Mouse (Mus musculus) liver, postnatal 0 days (tissue): ENCODE results near the gene Nsrp1. TPM values are rescaled to one million over a fixed set of nuclear protein-coding genes. Genes with fewer than 3 reads are reported as not detected.

ENCODE experiments used
- ATAC-seq: fragments of 200-750 bp; cut with Nextera tagmentation; 2 replicates; pipeline ENCODE4 v1.8.0; 2017; ENCODE audit warnings: mild to moderate bottlenecking, moderate library complexity
- DNase-seq: peaks from one replicate; pipeline ENCODE4 v3.0.0-alpha.2; 2016
- H3K27ac ChIP-seq: fragments of 300-500 bp; sonication (generic); 2 replicates; pipeline ENCODE4 v1.5.1; 2014; ENCODE audit warnings: antibody characterized with exemption, moderate library complexity, mild to moderate bottlenecking, low read depth
- H3K27me3 ChIP-seq: fragments of 300-500 bp; sonication (generic); 2 replicates; pipeline ENCODE4 v1.6.1; 2014; ENCODE audit warnings: low read length, control low read depth, mixed read lengths; ENCODE audit not compliant: insufficient read depth
- H3K36me3 ChIP-seq: fragments of 300-500 bp; sonication (generic); replicated peaks from 2 replicates; pipeline ENCODE4 v1.6.1; 2014; ENCODE audit warnings: mild to moderate bottlenecking, control low read depth, low read length, moderate library complexity, mixed read lengths; ENCODE audit not compliant: insufficient read depth
- H3K4me1 ChIP-seq: fragments of 300-500 bp; sonication (generic); 2 replicates; pipeline ENCODE4 v1.6.1; 2014; ENCODE audit warnings: antibody characterized with exemption, mild to moderate bottlenecking, control low read depth; ENCODE audit not compliant: insufficient read depth
- H3K4me2 ChIP-seq: fragments of 300-500 bp; sonication (generic); 2 replicates; pipeline ENCODE4 v1.6.1; 2014; ENCODE audit warnings: low read depth, mild to moderate bottlenecking, low read length, moderate library complexity, mixed read lengths
- H3K4me3 ChIP-seq: fragments of 300-500 bp; sonication (generic); 2 replicates; pipeline ENCODE4 v1.5.1; 2014; ENCODE audit warnings: low read depth, low read length
- H3K9ac ChIP-seq: fragments of 300-500 bp; sonication (generic); replicated peaks from 2 replicates; pipeline ENCODE4 v1.6.1; 2014; ENCODE audit warnings: mild to moderate bottlenecking, moderate library complexity
- H3K9me3 ChIP-seq: fragments of 300-500 bp; sonication (generic); 2 replicates; pipeline ENCODE4 v1.6.1; 2016; ENCODE audit warnings: mild to moderate bottlenecking, control low read depth, low read length, mixed read lengths
- CTCF ChIP-seq: sonication (generic); IDR thresholded peaks from 2 replicates; pipeline ENCODE4 v1.5.1; 2016; ENCODE audit warnings: antibody characterized with exemption, low read depth
- EP300 ChIP-seq: IDR thresholded peaks from 2 replicates; pipeline ENCODE4 v1.6.1; 2016; ENCODE audit warnings: antibody characterized with exemption, low read depth, mild to moderate bottlenecking
- WGBS: fragments of 180-500 bp; shearing (Covaris S2); extraction: QIAGEN DNeasy Blood & Tissue Kit; methylation state at CpG from one replicate; pipeline ENCODE4 v1.1.7; 2014; ENCODE audit not compliant: insufficient replicate concordance; 5-methylcytosine and 5-hydroxymethylcytosine counted together
- polyA plus RNA-seq: library from polyadenylated mRNA; unstranded; fragments of >200 nt; fragmentation: Nextera tagmentation; extraction: Ambion mirVana; gene quantifications from 2 replicates; pipeline ENCODE4 v1.2.1, GENCODE M21; 2015

The Nsrp1 gene
- polyA plus RNA-seq, 1 experiment from 2014 or later = 33.9 TPM

- Histone ChIP-seq H3K36me3 (peaks cover 12% of the 10 kb centered on the region; the same call in 1 of the 2 replicates), H3K4me2 (no peak overlapping the region), H3K27me3 (no peaks in the 10 kb centered on the region), H3K4me1 (no peaks in the 10 kb centered on the region), H3K9me3 (no peaks in the 10 kb centered on the region), H3K27ac (no peak overlapping the region), H3K4me3 (no peak overlapping the region), H3K9ac (no peak overlapping the region)
- no peak for ATAC-seq
- DNase-seq = no peak
- TF ChIP-seq EP300 (no peak), CTCF (no peak)
- WGBS = 68% methylated on average over 4 of the region's 4 CpGs
Observed at GRCm38 (mm10) chr11:77068825-77069224, 9.4 kb downstream of the Nsrp1 start.

GRCm38 (mm10) chr11:77063406-77063805 is 14.8 kb downstream of the Nsrp1 start:
- TF ChIP-seq EP300 (no peak), CTCF (no peak)
- Histone ChIP-seq H3K9me3 (no peaks in the 10 kb centered on the region), H3K27ac (no peak overlapping the region), H3K27me3 (no peaks in the 10 kb centered on the region), H3K9ac (no peak overlapping the region), H3K36me3 (peaks cover 3% of the 10 kb centered on the region; the same call in 1 of the 2 replicates), H3K4me1 (no peaks in the 10 kb centered on the region), H3K4me3 (no peak overlapping the region), H3K4me2 (no peak overlapping the region)
- 74% methylated on average over 2 of the region's 2 CpGs for WGBS
- DNase-seq (no peak), ATAC-seq (no peak)

- WGBS = 72% methylated on average over 5 of the region's 5 CpGs
- Histone ChIP-seq H3K4me1 (no peaks in the 10 kb centered on the region), H3K36me3 (peaks cover 3% of the 10 kb centered on the region; the same call in 1 of the 2 replicates), H3K4me2 (no peak overlapping the region), H3K27ac (no peak overlapping the region), H3K9ac (no peak overlapping the region), H3K27me3 (no peaks in the 10 kb centered on the region), H3K4me3 (no peak overlapping the region), H3K9me3 (no peaks in the 10 kb centered on the region)
- TF ChIP-seq CTCF (no peak), EP300 (no peak)
- DNase-seq = no peak
- no peak for ATAC-seq
Observed at GRCm38 (mm10) chr11:77061951-77062350, 16.3 kb downstream of the Nsrp1 start.

GRCm38 (mm10) chr11:77042816-77043215 is 35.4 kb downstream of the Nsrp1 start:
- no peak for ATAC-seq
- TF ChIP-seq CTCF (no peak), EP300 (no peak)
- no peaks in the 10 kb centered on the region for H3K4me1 ChIP-seq
- DNase-seq = no peak
- no peak overlapping the region for H3K27ac ChIP-seq
- H3K4me2 ChIP-seq = no peak overlapping the region
- no peaks in the 10 kb centered on the region for H3K9me3 ChIP-seq
- H3K9ac ChIP-seq = no peak overlapping the region
- H3K4me3 ChIP-seq = no peak overlapping the region
- H3K27me3 ChIP-seq = no peaks in the 10 kb centered on the region
- 75% methylated on average over 2 of the region's 2 CpGs for WGBS
- peaks cover 27% of the 10 kb centered on the region for H3K36me3 ChIP-seq

GRCm38 (mm10) chr11:77041891-77042290 is 36.3 kb downstream of the Nsrp1 start:
- H3K4me3 ChIP-seq = no peak overlapping the region
- ATAC-seq (no peak), DNase-seq (no peak)
- H3K27me3 ChIP-seq = no peaks in the 10 kb centered on the region
- WGBS = 82% methylated on average over 4 of the region's 4 CpGs
- H3K4me2 ChIP-seq = no peak overlapping the region
- TF ChIP-seq EP300 = no peak
- no peak for TF ChIP-seq CTCF
- H3K9ac ChIP-seq = no peak overlapping the region
- no peak overlapping the region for H3K27ac ChIP-seq
- H3K9me3 ChIP-seq = no peaks in the 10 kb centered on the region
- H3K4me1 ChIP-seq = no peaks in the 10 kb centered on the region
- H3K36me3 ChIP-seq = peaks cover 21% of the 10 kb centered on the region

GRCm38 (mm10) chr11:77031151-77031934 is 46.9 kb downstream of the Nsrp1 start:
- WGBS = 44% methylated on average over 14 of the region's 14 CpGs
- no peak overlapping the region for H3K27ac ChIP-seq
- peaks cover 2% of the 10 kb centered on the region; the same call in 1 of the 2 replicates for H3K4me1 ChIP-seq
- H3K36me3 ChIP-seq = no peaks in the 10 kb centered on the region
- H3K27me3 ChIP-seq = no peaks in the 10 kb centered on the region
- no peak overlapping the region for H3K4me3 ChIP-seq
- no peak overlapping the region for H3K9ac ChIP-seq
- no peaks in the 10 kb centered on the region for H3K9me3 ChIP-seq
- DNase-seq = no peak
- TF ChIP-seq EP300 = no peak
- TF ChIP-seq CTCF = no peak
- H3K4me2 ChIP-seq = no peak overlapping the region
- ATAC-seq = no peak
